Mouse (Mus musculus) stomach, postnatal 0 days (tissue): ENCODE results near the gene Gpatch2.

ENCODE experiments used
- CTCF ChIP-seq: IDR thresholded peaks from 2 replicates; pipeline ENCODE4 v1.5.1; 2016; ENCODE audit warnings: antibody characterized with exemption, low read depth, mild to moderate bottlenecking, moderate library complexity
- EP300 ChIP-seq: optimal IDR thresholded peaks from 2 replicates; pipeline ENCODE3; 2016; ENCODE audit warnings: antibody characterized with exemption

DNA sequence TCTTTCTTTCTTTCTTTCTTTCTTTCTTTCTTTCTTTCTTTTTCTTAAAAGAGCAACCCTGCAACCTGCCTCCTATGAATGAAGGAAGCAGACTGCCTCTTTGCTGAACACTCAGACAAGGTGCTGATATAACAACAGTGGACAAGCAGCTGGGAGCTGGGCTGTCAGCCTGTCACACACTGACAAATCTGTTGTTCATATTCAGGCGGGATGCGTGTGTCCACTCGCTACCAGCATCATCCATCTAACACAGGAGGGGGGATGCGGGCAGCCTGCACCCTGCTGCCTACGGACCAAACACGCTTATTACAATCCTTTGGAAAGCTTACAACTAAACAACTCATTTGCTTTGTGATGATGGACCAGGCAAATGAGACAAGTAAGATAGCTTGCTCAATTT, 158.2 kb downstream of the Gpatch2 start:
- no peak for TF ChIP-seq CTCF
- TF ChIP-seq EP300, result no peak
